In the genomic region with DNA sequence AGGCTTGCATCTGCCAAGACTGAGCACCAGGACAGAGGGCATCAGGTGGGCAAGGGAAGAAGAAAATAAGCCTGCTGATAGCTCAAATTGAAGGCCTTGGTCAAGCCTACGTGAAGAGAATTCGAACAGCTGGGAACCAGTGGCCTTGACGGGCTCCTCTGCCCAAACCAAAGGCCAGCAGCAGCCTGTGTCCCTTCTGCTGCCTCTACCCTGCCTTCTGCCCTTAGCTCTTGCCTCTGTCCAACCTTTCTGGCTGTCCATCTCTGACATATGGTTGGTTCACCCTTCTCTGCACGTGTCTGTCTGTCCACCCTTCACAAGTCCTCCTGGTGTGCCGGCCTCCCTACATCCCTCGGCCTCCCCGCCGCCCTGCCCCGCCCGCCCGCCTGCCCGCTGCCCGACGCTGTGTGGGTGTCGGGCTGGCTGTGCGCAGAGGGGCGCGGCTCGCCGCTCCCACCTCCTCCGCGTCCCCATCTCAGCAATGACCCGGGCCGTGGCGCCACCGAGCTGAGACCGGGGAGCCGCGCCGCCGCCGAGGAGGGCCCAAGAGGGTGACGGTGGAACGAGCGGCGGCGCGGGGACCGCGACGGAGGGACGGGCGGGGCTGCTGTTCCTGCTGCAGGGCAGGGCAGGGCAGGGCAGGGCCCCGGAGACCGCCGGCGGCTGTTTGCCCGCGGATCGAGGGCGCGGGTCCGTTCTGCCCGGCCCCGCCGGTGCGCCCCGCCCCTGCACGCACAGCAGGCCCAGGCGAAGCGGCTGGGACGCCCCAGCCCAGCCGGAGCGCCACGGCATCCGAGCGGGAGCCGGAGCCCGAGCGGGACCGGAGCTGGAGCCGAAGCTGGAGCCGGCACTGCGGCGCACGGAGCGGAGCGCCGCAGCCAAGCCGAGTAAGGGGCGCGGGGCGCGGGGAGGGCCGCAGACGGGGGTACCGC, we compare ENCODE assay signal across 8 mouse cellular contexts. TPM values are rescaled to one million over a fixed set of nuclear protein-coding genes. Genes with fewer than 3 reads are reported as not detected.
A peak's percentile ranks its signal among the peaks of the same experiment; 100 is the strongest.
DNase-seq lines count a peak whose midpoint lies in the region; ATAC-seq and TF ChIP-seq lines count a peak whose summit lies in the region.

Gene Bean1 (plus strand): TSS at position 325 of the 932 bp plus-strand sequence.

- H3K4me3 ChIP-seq in embryonic facial prominence, embryonic 15.5 days (replicated peaks), result peak within 1 kb of the TSS; percentile 61
- H3K4me3 ChIP-seq in heart, embryonic 13.5 days, result peak within 1 kb of the TSS; percentile 66
- peak within 1 kb of the TSS; percentile 55 for H3K4me3 ChIP-seq in lung, postnatal 0 days (ENCODE audit: low read depth, low read length)

- no peak for TF ChIP-seq CTCF in lung, postnatal 0 days (IDR thresholded peaks at IDR 0.05)

- H3K27ac ChIP-seq in embryonic facial prominence, embryonic 15.5 days (replicated peaks), result no peak within 1 kb of the TSS
- H3K27ac ChIP-seq in heart, embryonic 13.5 days (replicated peaks), result no peak within 1 kb of the TSS
- no peak within 1 kb of the TSS for H3K27ac ChIP-seq in lung, postnatal 0 days (ENCODE audit: low read length)

- peak within 1 kb of the TSS; percentile 43 for H3K9ac ChIP-seq in embryonic facial prominence, embryonic 15.5 days
- peak within 1 kb of the TSS; percentile 84 for H3K9ac ChIP-seq in heart, embryonic 13.5 days
- H3K9ac ChIP-seq in lung, postnatal 0 days (replicated peaks; ENCODE audit: low read depth), result no peak within 1 kb of the TSS; the same call in 1 of the 2 replicates

- peak within 1 kb of the TSS; percentile 97 for H3K4me2 ChIP-seq in embryonic facial prominence, embryonic 15.5 days (replicated peaks)
- peak within 1 kb of the TSS; percentile 98 for H3K4me2 ChIP-seq in heart, embryonic 13.5 days
- H3K4me2 ChIP-seq in lung, postnatal 0 days (replicated peaks; ENCODE audit: low read depth, low read length), result peak within 1 kb of the TSS; percentile 97

- H3K9me3 ChIP-seq in embryonic facial prominence, embryonic 15.5 days (replicated peaks), result no peaks in the 10 kb centered on the region
- H3K9me3 ChIP-seq in heart, embryonic 13.5 days, result no peaks in the 10 kb centered on the region
- H3K9me3 ChIP-seq in lung, postnatal 0 days (ENCODE audit: low read length), result no peaks in the 10 kb centered on the region

- peak; percentile 63 for ATAC-seq in embryonic facial prominence, embryonic 15.5 days (ENCODE audit: insufficient number of reproducible peaks, low FRiP score, low TSS enrichment, low read depth)
- peak; percentile 34; the same call in 1 of the 2 replicates for ATAC-seq in heart, embryonic 13.5 days (ENCODE audit: extremely low read depth, insufficient number of reproducible peaks, low FRiP score, low TSS enrichment)
- ATAC-seq in lung, postnatal 0 days, result peak; percentile 87
- ATAC-seq in erythroid progenitor cell, adult 5-6 weeks (replicated peaks; ENCODE audit: low FRiP score, poor library complexity, severe bottlenecking), result no peak

- 2% methylated on average over 83 of the region's 87 CpGs for WGBS in embryonic facial prominence, embryonic 15.5 days
- 2% methylated on average over 87 of the region's 87 CpGs for WGBS in heart, embryonic 13.5 days
- 3% methylated on average over 55 of the region's 87 CpGs for WGBS in lung, postnatal 0 days

- H3K4me1 ChIP-seq in embryonic facial prominence, embryonic 15.5 days, result peaks cover 9% of the 10 kb centered on the region
- peaks cover 10% of the 10 kb centered on the region for H3K4me1 ChIP-seq in heart, embryonic 13.5 days
- H3K4me1 ChIP-seq in lung, postnatal 0 days (ENCODE audit: insufficient read depth, low read depth, low read length), result no peaks in the 10 kb centered on the region

- no peaks in the 10 kb centered on the region for H3K36me3 ChIP-seq in embryonic facial prominence, embryonic 15.5 days
- no peaks in the 10 kb centered on the region for H3K36me3 ChIP-seq in heart, embryonic 13.5 days
- H3K36me3 ChIP-seq in lung, postnatal 0 days (ENCODE audit: insufficient read depth, low read length), result no peaks in the 10 kb centered on the region

- DNase-seq in thymus, postnatal 14 days, result peak; percentile 16
- DNase-seq in thymus, adult 18-20 months, result no peak
- peak; percentile 48 for DNase-seq in kidney, postnatal 14 days
- DNase-seq in lung, postnatal 0 days (ENCODE audit: low spot score), result peak; percentile 42
- DNase-seq in retina, postnatal 1 day, result peak; percentile 67

- TF ChIP-seq EP300 in lung, postnatal 0 days (IDR thresholded peaks at IDR 0.05), result no peak

- H3K27me3 ChIP-seq in embryonic facial prominence, embryonic 15.5 days, result peaks cover 39% of the 10 kb centered on the region
- H3K27me3 ChIP-seq in heart, embryonic 13.5 days (replicated peaks), result peaks cover 60% of the 10 kb centered on the region
- peaks cover 38% of the 10 kb centered on the region for H3K27me3 ChIP-seq in lung, postnatal 0 days (replicated peaks; ENCODE audit: insufficient read depth, low read length)

RNA-seq across cellular contexts. Expression of gene Bean1, which starts in this region (rescaled TPM):
- polyA plus RNA-seq in embryonic facial prominence, embryonic 15.5 days (2015; fragmentation: Nextera tagmentation; extraction: Ambion mirVana), result 2.4 and 2.6 TPM in 2 replicates
- polyA plus RNA-seq in heart, embryonic 13.5 days (2015; fragmentation: Nextera tagmentation; extraction: Ambion mirVana), result 0.55 and 0.65 TPM in 2 replicates
- 0.14 and 0.47 TPM in 2 replicates for polyA plus RNA-seq in lung, postnatal 0 days (2015; fragmentation: Nextera tagmentation; extraction: Ambion mirVana)
- total RNA-seq in erythroid progenitor cell, adult 5-6 weeks (2015; ENCODE audit: low replicate concordance), result not detected in 2 replicates
- not detected in 2 replicates for total RNA-seq in erythroid progenitor cell, adult 5-6 weeks (2017; ENCODE audit: low replicate concordance)

Comparison
In these comparisons a context has a peak if more than half of its experiments do, and no peak if none do; other contexts are left out.
1. DNase-seq: peak in thymus, postnatal 14 days (single experiment), kidney, postnatal 14 days (single experiment) and retina, postnatal 1 day (single experiment); none in thymus, adult 18-20 months (0 of 2).
2. Peak in ATAC-seq, H3K4me3 ChIP-seq, H3K9ac ChIP-seq and H3K4me2 ChIP-seq in heart, embryonic 13.5 days; RNA of the gene not detected or under 1 TPM.
3. Peak in DNase-seq, ATAC-seq, H3K4me3 ChIP-seq and H3K4me2 ChIP-seq in lung, postnatal 0 days; RNA of the gene not detected or under 1 TPM.
4. Peak in every context shown above with its lines, with median percentiles within 50 percentile points of each other: H3K4me2 ChIP-seq and H3K4me3 ChIP-seq.